Mouse (Mus musculus): ENCODE results near the gene Prdm1.

The Prdm1 gene

DNA sequence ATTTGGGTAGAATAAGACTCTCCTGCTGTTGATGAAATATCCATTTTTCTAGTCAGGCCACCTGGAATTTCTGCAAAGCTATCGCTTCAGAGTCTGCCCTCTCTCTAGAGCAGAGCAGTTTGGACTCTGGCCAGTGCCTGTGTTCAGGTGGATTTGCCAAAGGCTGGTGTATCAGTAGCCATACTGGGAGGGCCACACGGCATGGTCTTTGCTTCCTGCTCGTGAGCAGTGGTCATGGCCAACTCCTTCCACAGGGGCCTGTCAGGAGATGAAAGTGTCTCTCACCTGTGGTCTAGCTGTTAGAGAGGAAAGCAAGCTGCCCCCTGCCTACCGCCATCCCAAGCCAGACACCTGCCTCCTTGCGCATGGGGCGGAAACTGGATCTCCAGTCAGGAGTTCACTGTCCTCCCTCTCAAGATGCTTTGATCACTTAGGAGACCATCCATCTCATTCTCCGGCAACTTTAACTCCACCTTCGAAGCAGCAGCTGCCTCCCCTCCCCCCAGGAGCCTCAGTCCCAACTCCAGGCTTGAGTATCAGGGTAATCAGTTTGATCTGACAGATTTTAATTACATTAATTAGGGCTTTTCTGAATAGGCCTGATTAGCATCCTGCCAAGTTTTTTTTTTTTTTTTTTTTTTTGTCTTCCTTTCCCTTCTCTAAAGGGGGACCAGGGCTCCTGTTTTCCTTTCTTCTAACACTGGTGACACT, 35.3 kb downstream of the Prdm1 start:
- no peak for DNase-seq (ENCODE audit: low spot score in 2 of 2)

DNA sequence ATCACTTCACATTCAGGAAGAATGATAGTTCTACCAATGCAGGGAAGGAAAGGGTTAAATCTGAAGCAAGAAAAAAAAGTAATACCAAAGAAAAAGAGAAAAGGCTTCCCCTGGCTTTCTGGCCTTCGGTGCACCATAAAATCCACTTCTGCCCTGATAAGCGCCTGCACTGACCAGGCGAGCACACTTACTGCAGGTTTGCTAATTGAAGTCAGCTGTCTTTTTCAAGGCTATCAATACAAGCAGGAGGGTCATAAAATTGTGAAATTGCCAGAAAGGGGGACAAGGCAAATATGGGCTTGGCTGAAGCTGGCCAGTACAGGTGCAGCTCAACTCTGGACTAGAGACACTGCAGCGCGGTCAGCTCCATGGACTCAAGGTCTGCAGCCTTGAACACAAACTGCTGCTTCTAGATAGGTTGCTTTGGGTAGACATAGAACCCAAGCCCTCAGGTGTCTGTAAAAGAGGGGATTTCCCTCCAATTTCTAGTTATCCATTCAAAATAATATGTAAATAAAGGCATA, 37.3 kb downstream of the Prdm1 start:
- DNase-seq (ENCODE audit: low spot score in 2 of 2), result no peak

DNA sequence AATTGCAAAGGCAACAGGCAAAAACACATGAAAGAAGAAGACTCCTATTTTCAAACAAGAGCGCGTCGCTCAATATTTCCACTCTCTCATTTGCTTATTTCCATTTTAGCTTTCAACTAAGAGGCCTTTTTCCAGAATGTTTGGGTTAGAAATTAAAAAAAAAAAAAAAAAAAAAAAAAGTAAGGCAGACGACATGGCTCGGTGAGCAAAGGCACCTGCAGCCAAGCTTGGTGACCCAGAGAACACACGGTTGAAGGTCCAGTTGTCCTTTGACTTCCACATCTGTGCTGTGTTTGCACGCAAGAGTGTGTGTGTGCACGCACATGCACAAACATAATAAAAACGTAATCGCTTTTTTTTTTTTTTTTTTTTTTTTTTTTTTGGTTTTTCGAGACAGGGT, 41.2 kb downstream of the Prdm1 start:
- DNase-seq (ENCODE audit: low spot score in 2 of 2), result no peak

GRCm38 (mm10) chr10:44484077-44484476, 44.2 kb downstream of the Prdm1 start:
- no peak for DNase-seq (ENCODE audit: low spot score in 2 of 2)

- no peak for DNase-seq (ENCODE audit: low spot score in 2 of 2)
Observed at GRCm38 (mm10) chr10:44483116-44483515, 45.2 kb downstream of the Prdm1 start.

DNA sequence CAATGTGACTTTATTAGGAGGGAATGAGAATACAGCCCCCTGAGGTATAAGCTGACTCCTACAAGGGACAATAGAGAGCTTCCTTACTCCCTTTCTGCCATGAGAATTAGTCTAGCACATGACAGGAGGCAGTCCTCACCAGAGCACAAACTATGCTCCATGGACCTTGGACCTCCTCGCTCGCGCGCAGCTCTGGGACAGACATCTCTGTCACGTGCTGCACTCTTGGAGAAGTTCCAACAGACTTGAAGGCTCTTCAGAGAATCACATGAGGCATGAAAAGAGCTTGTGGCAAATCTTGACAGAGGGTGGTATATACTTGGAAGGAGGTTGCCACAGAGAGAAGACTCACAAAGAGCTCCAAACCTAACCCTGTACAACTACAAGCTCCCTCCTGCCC, 46.9 kb downstream of the Prdm1 start:
- DNase-seq (ENCODE audit: low spot score in 2 of 2), result no peak

DNA sequence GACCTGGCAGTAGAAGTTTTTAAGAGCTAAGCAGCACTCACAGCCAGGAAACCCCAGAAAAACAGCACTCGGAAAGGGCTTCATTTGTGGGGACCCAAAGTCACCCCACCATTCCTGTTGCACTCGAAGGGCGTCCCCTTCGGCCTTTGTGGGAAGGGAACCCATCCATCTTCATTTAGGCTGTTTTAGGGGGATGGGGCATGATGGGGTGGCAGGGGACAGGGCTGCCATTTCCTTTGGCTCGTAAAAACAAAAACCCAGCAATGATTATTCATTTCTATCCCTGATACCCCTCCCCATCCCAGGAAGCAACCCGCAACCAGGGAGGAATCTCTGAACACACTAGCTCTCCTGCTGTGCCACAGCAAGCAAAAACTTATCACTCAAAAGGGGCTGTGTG, 49.0 kb downstream of the Prdm1 start:
- no peak for DNase-seq (ENCODE audit: low spot score in 2 of 2)

GRCm38 (mm10) chr10:44478091-44478490, 50.2 kb downstream of the Prdm1 start:
- no peak for DNase-seq (ENCODE audit: low spot score in 2 of 2)

GRCm38 (mm10) chr10:44477240-44477639, 51.1 kb downstream of the Prdm1 start:
- no peak for DNase-seq (ENCODE audit: low spot score in 2 of 2)

GRCm38 (mm10) chr10:44476523-44476922, 51.8 kb downstream of the Prdm1 start:
- DNase-seq (ENCODE audit: low spot score in 2 of 2), result no peak

DNA sequence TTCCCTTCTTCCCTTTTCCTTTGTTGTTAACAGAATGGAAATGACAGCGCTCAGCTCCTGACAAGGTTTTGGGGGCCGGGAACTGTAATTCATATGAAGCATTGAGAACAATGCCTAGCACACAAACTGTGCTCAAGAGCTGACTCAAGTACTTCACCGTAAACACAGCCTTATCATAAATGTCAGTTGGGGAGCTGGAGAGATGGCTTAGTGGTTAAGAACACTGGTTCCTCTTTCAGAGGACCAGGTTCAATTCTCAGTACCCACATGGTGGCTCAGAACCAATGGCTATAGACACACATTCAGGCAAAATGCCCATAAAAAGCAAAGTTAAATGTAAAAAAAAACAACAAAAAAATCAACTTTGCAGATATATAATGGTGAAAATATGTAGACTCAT, 52.9 kb downstream of the Prdm1 start:
- no peak for DNase-seq (ENCODE audit: low spot score in 2 of 2)

DNA sequence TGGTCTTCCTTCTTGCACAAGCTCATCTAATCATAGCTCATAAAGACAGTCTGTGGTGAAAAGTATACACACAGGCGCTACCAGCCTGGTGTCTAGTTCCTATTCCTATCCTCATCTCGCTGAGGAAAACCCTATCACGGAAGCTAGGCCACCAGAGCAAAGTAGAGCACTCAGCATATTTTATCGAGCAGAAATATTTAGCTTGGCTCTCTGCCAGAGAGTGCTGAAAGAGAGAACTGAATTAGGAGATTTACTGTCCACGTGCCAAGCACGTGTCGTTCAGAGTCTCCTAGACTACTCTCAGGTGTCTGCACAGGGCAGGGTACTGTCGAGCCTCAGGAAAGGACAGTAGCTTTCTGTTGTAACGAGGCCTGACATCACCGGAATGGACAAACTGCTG, 54.0 kb downstream of the Prdm1 start:
- no peak for DNase-seq (ENCODE audit: low spot score in 2 of 2)

GRCm38 (mm10) chr10:44465618-44466017, 62.7 kb downstream of the Prdm1 start:
- no peak for DNase-seq (ENCODE audit: low spot score in 2 of 2)

GRCm38 (mm10) chr10:44464563-44464962, 63.7 kb downstream of the Prdm1 start:
- DNase-seq (ENCODE audit: low spot score in 2 of 2), result no peak

DNA sequence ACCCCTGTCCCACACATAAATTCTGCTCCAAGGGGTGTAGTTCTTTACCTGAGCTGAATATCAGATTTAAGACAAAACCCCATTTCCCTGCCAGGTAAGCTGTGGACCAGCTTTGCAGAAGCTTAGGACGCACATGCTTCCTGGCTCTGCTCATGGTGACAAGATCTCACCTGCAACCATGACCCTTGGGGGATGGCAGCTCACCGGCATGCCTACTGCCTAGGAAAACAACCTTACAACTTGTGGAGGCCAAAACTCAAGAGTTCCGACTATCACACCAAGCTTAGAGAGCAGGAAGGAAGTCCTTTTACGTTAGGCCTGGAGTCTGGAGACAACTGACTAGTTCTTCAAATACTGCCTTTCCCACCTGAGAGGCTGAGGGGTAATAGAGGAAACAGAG, 64.4 kb downstream of the Prdm1 start:
- DNase-seq (ENCODE audit: low spot score in 2 of 2), result no peak

DNA sequence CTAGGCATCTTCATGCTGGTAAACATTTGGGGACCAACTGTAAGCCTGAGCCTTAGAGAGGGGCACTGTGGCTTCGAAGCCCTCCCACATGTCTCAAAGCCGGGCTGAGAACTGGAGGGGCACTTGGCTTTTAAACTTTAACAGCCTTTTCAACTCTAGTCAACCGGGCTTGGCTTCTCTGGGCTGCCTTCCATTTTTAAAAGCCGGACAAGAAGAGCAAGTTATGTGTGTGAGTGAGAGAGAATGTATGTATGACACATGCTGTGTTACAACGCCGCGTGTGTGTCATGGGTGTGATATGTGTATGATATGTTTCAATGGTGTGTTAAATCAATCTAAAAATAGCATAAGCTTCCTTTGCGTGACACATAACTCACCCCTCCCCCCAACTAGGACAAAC, 66.0 kb downstream of the Prdm1 start:
- DNase-seq (ENCODE audit: low spot score in 2 of 2), result no peak

- DNase-seq (ENCODE audit: low spot score in 2 of 2), result no peak
Observed at GRCm38 (mm10) chr10:44461063-44461462, 67.2 kb downstream of the Prdm1 start.

DNA sequence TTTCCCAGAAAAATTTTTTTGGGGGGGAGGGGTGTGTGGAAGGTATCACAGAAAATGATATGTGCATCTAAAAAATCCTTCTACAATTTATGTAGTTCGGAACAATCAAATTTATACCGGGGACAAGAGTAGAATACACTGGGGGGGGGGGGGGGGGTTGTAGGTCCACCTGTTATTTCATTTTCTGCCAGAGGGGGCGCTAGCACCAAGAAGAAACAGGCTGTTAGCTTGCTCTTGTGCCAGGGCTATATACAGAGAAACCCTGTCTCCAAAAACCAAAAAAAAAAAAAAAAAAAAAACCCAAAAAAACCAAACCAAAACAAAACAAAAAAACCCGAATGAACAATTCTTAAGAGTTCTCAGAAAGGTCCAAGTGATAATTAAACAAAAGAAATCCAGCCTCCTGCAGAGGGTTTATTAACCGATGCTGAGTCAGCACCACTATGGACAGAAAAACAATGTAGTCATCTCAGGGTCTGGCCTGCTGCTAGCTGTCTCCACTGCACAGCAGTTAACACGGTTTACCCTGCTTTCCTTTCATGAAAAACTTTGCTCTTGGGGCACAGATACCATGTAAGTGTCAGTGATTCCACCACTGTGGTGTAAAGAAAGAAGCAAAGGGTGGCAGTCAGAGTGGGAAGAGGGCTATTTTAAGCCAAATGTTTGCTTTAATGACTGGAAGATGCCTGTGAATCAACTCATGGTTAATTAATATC, 68.0 kb downstream of the Prdm1 start:
- peak; percentile 23 to 33 for DNase-seq (ENCODE audit: low spot score in 2 of 2)

- DNase-seq (ENCODE audit: low spot score in 2 of 2), result no peak
Observed at GRCm38 (mm10) chr10:44459321-44460000, 68.8 kb downstream of the Prdm1 start.

- peak; percentile 26 to 46 for DNase-seq (ENCODE audit: low spot score in 2 of 2)
Observed at GRCm38 (mm10) chr10:44458534-44459315, 69.6 kb downstream of the Prdm1 start.

GRCm38 (mm10) chr10:44457791-44458533, 70.3 kb downstream of the Prdm1 start:
- no peak for DNase-seq (ENCODE audit: low spot score in 2 of 2)

Data from right cerebral cortex, adult 2 months (tissue).